Mouse (Mus musculus) bone marrow, adult 2 months (tissue): ENCODE measurements at regions not wholly inside any gene's neighbourhood (a gene's known extent, or its start where the extent isn't known, plus 50 kb on each side); places are given as distances from the start of the nearest gene placed in this dataset.

Experiments
- CTCF ChIP-seq: fragments of 200-500 bp; IDR thresholded peaks from 2 replicates; pipeline ENCODE4 v1.5.1; 2011; ENCODE audit warnings: low read length, control low read depth; ENCODE audit not compliant: control insufficient read depth, insufficient read depth
- POLR2A ChIP-seq: fragments of 200-500 bp; IDR thresholded peaks from 2 replicates; pipeline ENCODE4 v1.6.1; 2011; ENCODE audit warnings: low read depth, mild to moderate bottlenecking, control low read depth, low read length, borderline replicate concordance; ENCODE audit not compliant: control insufficient read depth

DNA sequence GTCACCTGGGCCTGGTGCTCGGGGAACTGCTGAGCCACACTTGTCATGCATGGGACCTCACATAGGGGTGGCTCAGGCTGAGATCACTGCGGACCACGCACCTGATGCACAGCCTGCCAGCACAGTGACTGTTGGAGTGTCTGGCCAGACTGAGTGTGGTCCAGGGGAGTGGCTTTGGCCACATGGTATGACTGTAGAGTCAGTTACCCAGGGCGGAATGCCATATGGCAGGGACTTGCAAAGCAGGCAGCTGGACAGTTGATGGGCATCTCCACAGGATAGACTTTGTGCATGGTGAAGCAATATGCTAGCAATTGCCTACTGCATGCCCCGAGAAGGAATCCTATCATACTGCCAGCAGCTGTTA lies 179.0 kb downstream of the Gadd45g start:
- no peak for TF ChIP-seq CTCF
- no peak for TF ChIP-seq POLR2A
